Mouse (Mus musculus) stomach, postnatal 0 days (tissue): ENCODE results near the gene Arhgap15.

Source experiments
- CTCF ChIP-seq: IDR thresholded peaks from 2 replicates; pipeline ENCODE4 v1.5.1; 2016; ENCODE audit warnings: antibody characterized with exemption, low read depth, mild to moderate bottlenecking, moderate library complexity
- EP300 ChIP-seq: optimal IDR thresholded peaks from 2 replicates; pipeline ENCODE3; 2016; ENCODE audit warnings: antibody characterized with exemption

DNA sequence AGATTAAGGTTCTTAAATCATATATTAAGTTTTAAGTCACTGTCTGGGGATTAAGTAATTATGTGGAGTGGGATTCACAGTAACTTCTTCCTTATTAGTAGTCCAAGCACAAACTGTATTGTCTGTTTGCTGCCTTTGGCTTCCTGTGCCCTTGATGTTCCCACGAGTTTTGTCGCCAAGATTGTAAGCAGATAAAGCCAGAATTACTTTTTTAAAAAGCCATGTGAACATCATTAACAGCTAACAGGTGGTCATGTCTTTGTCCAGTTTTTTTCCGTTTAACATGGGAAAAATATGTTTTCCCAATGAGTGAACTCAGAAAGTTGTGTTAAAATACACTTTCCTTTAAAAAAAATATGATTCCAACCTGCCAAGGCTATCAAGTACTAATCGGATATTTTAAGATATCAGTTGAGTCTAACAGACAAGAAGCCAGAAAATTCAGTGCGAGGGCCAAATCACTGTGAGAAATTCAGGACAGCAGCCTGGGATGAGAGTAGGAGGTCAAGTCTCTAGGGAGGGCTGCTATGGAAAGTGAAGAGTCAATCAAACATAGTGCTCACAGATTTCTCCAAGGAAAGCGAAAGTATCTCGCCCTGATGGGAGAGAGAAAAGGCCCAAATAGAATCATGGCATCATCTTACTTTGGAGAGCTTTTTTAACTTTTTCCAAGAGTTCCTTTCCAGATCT, 319.7 kb downstream of the Arhgap15 start:
- TF ChIP-seq CTCF (no peak), EP300 (no peak)
